Mouse (Mus musculus) heart, embryonic 14.5 days (tissue): ENCODE data around the gene Lmbr1. TPM values are rescaled to one million over a fixed set of nuclear protein-coding genes. Genes with fewer than 3 reads are reported as not detected.
"Not testable (repeated sequence)": the region's sequence is repeated elsewhere in the genome, so short reads cannot be mapped to it uniquely, and the experiment has no call there.

Experiments
- ATAC-seq: fragments of 200-750 bp; cut with Nextera tagmentation; 2 replicates; pipeline ENCODE4 v1.8.0; 2017; ENCODE audit warnings: low read depth, moderate TSS enrichment; ENCODE audit not compliant: insufficient number of reproducible peaks, insufficient read depth, low FRiP score
- H3K27ac ChIP-seq, 2 experiments: fragments of 200-500 bp in 1 of 2; fragments of 300-500 bp in 1 of 2; sonication (generic) in 1 of 2; replicated peaks in 1 of 2; 2 replicates each; pipeline ENCODE4 v1.5.1; 2012 to 2014; ENCODE audit warnings: low read depth in 2 of 2, low read length in 2 of 2, control low read depth in 1 of 2, mild to moderate bottlenecking in 1 of 2, mixed read lengths in 1 of 2; ENCODE audit not compliant: control insufficient read depth in 1 of 2, insufficient read depth in 1 of 2
- H3K27me3 ChIP-seq: fragments of 300-500 bp; sonication (generic); 2 replicates; pipeline ENCODE4 v1.6.1; 2014; ENCODE audit warnings: mild to moderate bottlenecking, low read length, control low read depth; ENCODE audit not compliant: control insufficient read depth, insufficient read depth
- H3K36me3 ChIP-seq: fragments of 300-500 bp; sonication (generic); 2 replicates; pipeline ENCODE4 v1.6.1; 2014; ENCODE audit warnings: mild to moderate bottlenecking, control low read depth, low read length, mixed read lengths; ENCODE audit not compliant: control insufficient read depth, insufficient read depth
- H3K4me1 ChIP-seq, 2 experiments: fragments of 200-500 bp in 1 of 2; fragments of 300-500 bp in 1 of 2; sonication (generic) in 1 of 2; 2 replicates each; pipeline ENCODE4 v1.6.1; 2012 to 2014; ENCODE audit warnings: low read length in 2 of 2, control low read depth in 1 of 2, mixed read lengths in 1 of 2; ENCODE audit not compliant: control insufficient read depth in 2 of 2, insufficient read depth in 2 of 2
- H3K4me2 ChIP-seq: fragments of 300-500 bp; sonication (generic); 2 replicates; pipeline ENCODE4 v1.6.1; 2014; ENCODE audit warnings: mild to moderate bottlenecking, low read length
- H3K4me3 ChIP-seq, 2 experiments: fragments of 200-500 bp in 1 of 2; fragments of 300-500 bp in 1 of 2; sonication (generic) in 1 of 2; 2 replicates each; pipeline ENCODE4 v1.5.1; 2012 to 2014; ENCODE audit warnings: low read length in 2 of 2, mild to moderate bottlenecking in 2 of 2, control low read depth in 1 of 2, low read depth in 1 of 2, moderate library complexity in 1 of 2; ENCODE audit not compliant: control insufficient read depth in 1 of 2, insufficient read depth in 1 of 2
- H3K9ac ChIP-seq: fragments of 300-500 bp; sonication (generic); 2 replicates; pipeline ENCODE4 v1.6.1; 2014; ENCODE audit warnings: mild to moderate bottlenecking, low read length
- H3K9me3 ChIP-seq: fragments of 300-500 bp; sonication (generic); 2 replicates; pipeline ENCODE4 v1.6.1; 2016; ENCODE audit warnings: low read length, control low read depth; ENCODE audit not compliant: control insufficient read depth
- WGBS: fragments of 180-500 bp; shearing (Covaris S2); extraction: QIAGEN DNeasy Blood & Tissue Kit; methylation state at CpG from one replicate; pipeline ENCODE4 v1.1.7; 2014; 5-methylcytosine and 5-hydroxymethylcytosine counted together
- polyA plus RNA-seq: library from polyadenylated mRNA; unstranded; fragments of >200 nt; fragmentation: Nextera tagmentation; extraction: Ambion mirVana; gene quantifications from 2 replicates; pipeline ENCODE4 v1.2.1, GENCODE M21; 2014

Gene Lmbr1
- 19.7 and 21.2 TPM in 2 replicates for polyA plus RNA-seq

DNA sequence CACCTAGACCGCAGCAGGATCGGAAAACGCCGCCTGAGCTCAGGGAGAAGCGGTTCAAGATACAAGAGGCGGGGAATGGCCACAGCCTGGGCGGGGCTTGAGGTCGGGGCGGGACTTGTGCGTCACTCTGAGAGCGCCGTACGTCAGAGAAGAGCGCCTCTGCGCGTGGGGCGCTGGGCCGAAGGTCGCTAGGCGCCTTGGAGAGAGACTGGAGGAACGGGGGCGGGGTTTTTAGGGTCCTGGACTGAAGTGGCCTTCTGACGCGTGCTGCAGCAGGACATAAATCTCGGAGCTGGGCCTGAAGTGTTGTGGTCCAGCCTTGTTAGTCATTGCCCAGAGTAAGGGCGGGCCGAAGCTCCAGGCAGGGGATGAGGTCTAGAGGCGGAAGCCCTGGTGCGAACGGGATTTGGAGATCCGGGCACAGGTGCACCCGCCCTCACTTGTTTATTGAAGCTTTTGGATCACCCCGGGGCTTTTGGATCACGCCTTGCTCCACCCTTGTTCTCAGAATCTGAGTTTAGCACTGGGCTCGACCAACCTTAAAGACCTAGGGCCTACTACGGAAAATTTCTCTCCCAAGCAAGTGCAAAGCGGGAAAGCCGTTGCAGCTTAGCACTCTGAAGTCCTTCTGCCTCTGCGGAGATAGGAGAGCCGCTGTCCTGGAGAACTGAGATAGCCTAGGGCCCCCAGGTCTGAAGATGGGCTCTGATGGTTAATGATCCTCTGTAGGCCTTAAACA, at the start of gene Lmbr1:
Lmbr1 (minus strand) TSS at position 93 of the 739 bp plus-strand sequence.
- no peaks in the 10 kb centered on the region for H3K36me3 ChIP-seq
- WGBS: 2% methylated on average over 40 of the region's 40 CpGs
- peak; percentile 96 for ATAC-seq
- peak within 1 kb of the TSS; percentile 71 to 84 for H3K4me3 ChIP-seq
- H3K27ac ChIP-seq: peak within 1 kb of the TSS; percentile 67 to 78
- no peaks in the 10 kb centered on the region for H3K9me3 ChIP-seq
- peak within 1 kb of the TSS; percentile 82 for H3K9ac ChIP-seq
- no peaks in the 10 kb centered on the region for H3K27me3 ChIP-seq
- H3K4me2 ChIP-seq: peak within 1 kb of the TSS; percentile 94
- peaks cover 8 to 12% of the 10 kb centered on the region in 2 experiments for H3K4me1 ChIP-seq

GRCm38 (mm10) chr5:29423330-29423729, 45.1 kb upstream of the Lmbr1 start:
- H3K9me3 ChIP-seq, H3K27me3 ChIP-seq, H3K4me3 ChIP-seq, H3K27ac ChIP-seq, H3K4me1 ChIP-seq, ATAC-seq, H3K36me3 ChIP-seq, H3K4me2 ChIP-seq, H3K9ac ChIP-seq: not testable (repeated sequence)
- WGBS: 70% methylated on average over 3 of the region's 3 CpGs

- Histone ChIP-seq H3K27me3 (no peaks in the 10 kb centered on the region), H3K4me1 (no peaks in the 10 kb centered on the region), H3K36me3 (no peaks in the 10 kb centered on the region), H3K9me3 (no peaks in the 10 kb centered on the region), H3K27ac (no peak overlapping the region), H3K9ac (no peak overlapping the region), H3K4me3 (no peak overlapping the region), H3K4me2 (no peak overlapping the region)
- ATAC-seq: no peak
- WGBS: 77% methylated on average over 3 of the region's 3 CpGs
These were observed 34.9 kb upstream of the Lmbr1 start for GRCm38 (mm10) chr5:29413041-29413440.

GRCm38 (mm10) chr5:29410854-29411253, 32.7 kb upstream of the Lmbr1 start:
- no peak overlapping the region for H3K9ac ChIP-seq
- no peaks in the 10 kb centered on the region for H3K4me1 ChIP-seq
- no peak overlapping the region for H3K4me3 ChIP-seq
- no peaks in the 10 kb centered on the region for H3K9me3 ChIP-seq
- no peaks in the 10 kb centered on the region for H3K27me3 ChIP-seq
- H3K36me3 ChIP-seq: no peaks in the 10 kb centered on the region
- H3K4me2 ChIP-seq: no peak overlapping the region
- H3K27ac ChIP-seq: no peak overlapping the region
- no peak for ATAC-seq

GRCm38 (mm10) chr5:29398427-29398826, 20.2 kb upstream of the Lmbr1 start:
- H3K9ac ChIP-seq: no peak overlapping the region
- no peak overlapping the region for H3K4me2 ChIP-seq
- no peak overlapping the region for H3K27ac ChIP-seq
- no peak for ATAC-seq
- H3K4me3 ChIP-seq: no peak overlapping the region
- no peaks in the 10 kb centered on the region for H3K27me3 ChIP-seq
- H3K9me3 ChIP-seq: no peaks in the 10 kb centered on the region
- H3K4me1 ChIP-seq: no peaks in the 10 kb centered on the region
- H3K36me3 ChIP-seq: no peaks in the 10 kb centered on the region
- 49% methylated on average over 4 of the region's 4 CpGs for WGBS

- peak overlapping the region in 1 of 2 experiments; percentile 67; a peak in 1 of 4 replicates for H3K27ac ChIP-seq
- peaks cover 3% of the 10 kb centered on the region; the same call in 1 of the 2 replicates for H3K27me3 ChIP-seq
- H3K9me3 ChIP-seq: no peaks in the 10 kb centered on the region
- no peak overlapping the region for H3K4me2 ChIP-seq
- WGBS: 16% methylated on average over 15 of the region's 15 CpGs
- no peak for ATAC-seq
- H3K4me1 ChIP-seq: no peaks in the 10 kb centered on the region; a peak in 1 of 4 replicates
- no peak overlapping the region for H3K9ac ChIP-seq
- H3K36me3 ChIP-seq: no peaks in the 10 kb centered on the region
- H3K4me3 ChIP-seq: no peak overlapping the region
These were observed 11.0 kb upstream of the Lmbr1 start for GRCm38 (mm10) chr5:29388944-29389765.

GRCm38 (mm10) chr5:29388181-29388943, 10.2 kb upstream of the Lmbr1 start:
- H3K9me3 ChIP-seq: no peaks in the 10 kb centered on the region
- peak; percentile 78 for ATAC-seq
- WGBS: 40% methylated on average over 7 of the region's 7 CpGs
- no peak overlapping the region for H3K9ac ChIP-seq
- no peak overlapping the region for H3K4me2 ChIP-seq
- H3K4me1 ChIP-seq: no peaks in the 10 kb centered on the region; a peak in 1 of 4 replicates
- no peaks in the 10 kb centered on the region for H3K36me3 ChIP-seq
- H3K27ac ChIP-seq: peak overlapping the region; percentile 67 to 71
- H3K27me3 ChIP-seq: peaks cover 3% of the 10 kb centered on the region; the same call in 1 of the 2 replicates
- no peak overlapping the region for H3K4me3 ChIP-seq
